Mouse (Mus musculus) MEL (cell line): ENCODE data around the gene Syn3. TPM values are rescaled to one million over a fixed set of nuclear protein-coding genes. Genes with fewer than 3 reads are reported as not detected.

Experiments
- DNase-seq: peaks from one replicate; pipeline ENCODE4 v3.0.0; 2011; ENCODE audit warnings: low read depth, low spot score
- H3K27ac ChIP-seq: 2 replicates; pipeline ENCODE4 v1.5.1; 2012; ENCODE audit warnings: low read depth, mild to moderate bottlenecking, control low read depth, low read length, moderate library complexity; ENCODE audit not compliant: control insufficient read depth
- H3K27me3 ChIP-seq, 2 experiments: fragments of 150-350 bp in 1 of 2; sonication (generic) in 1 of 2; 2 replicates each; pipeline ENCODE4 v1.6.1; 2012; ENCODE audit warnings: low read length in 2 of 2, mild to moderate bottlenecking in 2 of 2, improper control_type of control experiment in 1 of 2, moderate library complexity in 1 of 2; ENCODE audit not compliant: insufficient read depth in 2 of 2, control insufficient read depth in 1 of 2
- H3K36me3 ChIP-seq, 2 experiments: 2 replicates each; pipeline ENCODE4 v1.6.1; 2012 to 2014; ENCODE audit warnings: low read length in 2 of 2, improper control_type of control experiment in 1 of 2, inconsistent platforms in 1 of 2, mild to moderate bottlenecking in 1 of 2; ENCODE audit not compliant: insufficient read depth in 2 of 2, control insufficient read depth in 1 of 2
- H3K4me1 ChIP-seq, 2 experiments: fragments of 150-350 bp in 1 of 2; sonication (generic) in 1 of 2; 2 replicates each; pipeline ENCODE4 v1.6.1; 2012; ENCODE audit warnings: low read length in 2 of 2, improper control_type of control experiment in 1 of 2, mild to moderate bottlenecking in 1 of 2; ENCODE audit not compliant: insufficient read depth in 2 of 2, control insufficient read depth in 1 of 2
- H3K4me3 ChIP-seq, 2 experiments: fragments of 150-350 bp in 1 of 2; sonication (generic) in 1 of 2; 2 replicates each; pipeline ENCODE4 v1.5.1; 2012; ENCODE audit warnings: low read depth in 2 of 2, low read length in 2 of 2, mild to moderate bottlenecking in 2 of 2, moderate library complexity in 2 of 2, control low read depth in 1 of 2, improper control_type of control experiment in 1 of 2; ENCODE audit not compliant: control insufficient read depth in 1 of 2, insufficient read depth in 1 of 2
- H3K79me2 ChIP-seq: 2 replicates; pipeline ENCODE4 v1.6.1; 2012; ENCODE audit warnings: mild to moderate bottlenecking, low read length, moderate library complexity; ENCODE audit not compliant: control insufficient read depth, poor library complexity, insufficient read depth
- H3K9ac ChIP-seq: 2 replicates; pipeline ENCODE4 v1.6.1; 2012; ENCODE audit warnings: low read depth, mild to moderate bottlenecking, control low read depth, low read length, moderate library complexity; ENCODE audit not compliant: control insufficient read depth, poor library complexity, severe bottlenecking
- H3K9me3 ChIP-seq: fragments of 150-350 bp; sonication (generic); replicated peaks from 2 replicates; pipeline ENCODE4 v1.6.1; 2012; ENCODE audit warnings: mild to moderate bottlenecking, low read length, improper control_type of control experiment, moderate library complexity; ENCODE audit not compliant: insufficient read depth
- BHLHE40 ChIP-seq: IDR thresholded peaks from 2 replicates; pipeline ENCODE4 v1.6.1; 2012; ENCODE audit warnings: low read depth, mild to moderate bottlenecking, inconsistent platforms, low read length, improper control_type of control experiment, borderline replicate concordance
- CHD1 ChIP-seq: IDR thresholded peaks from 2 replicates; pipeline ENCODE4 v1.6.1; 2012; ENCODE audit warnings: low read depth, mild to moderate bottlenecking, inconsistent platforms, low read length, improper control_type of control experiment
- CHD2 ChIP-seq: IDR thresholded peaks from 2 replicates; pipeline ENCODE4 v1.6.1; 2011; ENCODE audit warnings: low read length, improper control_type of control experiment
- CTCF ChIP-seq, 3 experiments: IDR thresholded peaks in 2 of 3; conservative IDR thresholded peaks in 1 of 3; 2 replicates each; pipeline ENCODE4 v1.5.1; 2011 to 2012; ENCODE audit warnings: low read length in 3 of 3, low read depth in 2 of 3, mild to moderate bottlenecking in 2 of 3, improper control_type of control experiment in 1 of 3, inconsistent platforms in 1 of 3, mixed read lengths in 1 of 3, moderate library complexity in 1 of 3; ENCODE audit not compliant: control insufficient read depth in 1 of 3, insufficient read depth in 1 of 3, poor library complexity in 1 of 3, severe bottlenecking in 1 of 3
- E2F4 ChIP-seq: IDR thresholded peaks from 2 replicates; pipeline ENCODE4 v1.6.1; 2011; ENCODE audit warnings: low read depth, low read length, improper control_type of control experiment, borderline replicate concordance
- EP300 ChIP-seq, 2 experiments: IDR thresholded peaks; 2 replicates each; pipeline ENCODE4 v1.6.1; 2011; ENCODE audit warnings: improper control_type of control experiment in 2 of 2, low read length in 2 of 2, low read depth in 1 of 2, mild to moderate bottlenecking in 1 of 2
- GABPA ChIP-seq: IDR thresholded peaks from 2 replicates; pipeline ENCODE4 v1.6.1; 2012; ENCODE audit warnings: low read depth, mild to moderate bottlenecking, inconsistent platforms, low read length, improper control_type of control experiment, moderate library complexity
- JUND ChIP-seq: IDR thresholded peaks from 2 replicates; pipeline ENCODE4 v1.6.1; 2011; ENCODE audit warnings: low read depth, mild to moderate bottlenecking, improper control_type of control experiment, low read length
- KAT2A ChIP-seq: conservative IDR thresholded peaks from 2 replicates; pipeline ENCODE4 v1.6.1; 2012; ENCODE audit warnings: low read depth, low read length, improper control_type of control experiment, inconsistent platforms
- MAFK ChIP-seq: IDR thresholded peaks from 2 replicates; pipeline ENCODE4 v1.6.1; 2011; ENCODE audit warnings: low read depth, mild to moderate bottlenecking, low read length, improper control_type of control experiment, borderline replicate concordance
- MAZ ChIP-seq: IDR thresholded peaks from 2 replicates; pipeline ENCODE4 v1.6.1; 2012; ENCODE audit warnings: low read depth, mild to moderate bottlenecking, inconsistent platforms, low read length, improper control_type of control experiment
- MEF2A ChIP-seq: IDR thresholded peaks from 2 replicates; pipeline ENCODE4 v1.6.1; 2014; ENCODE audit warnings: low read depth, mild to moderate bottlenecking, inconsistent platforms, low read length, improper control_type of control experiment; ENCODE audit not compliant: poor library complexity, insufficient replicate concordance, severe bottlenecking; ENCODE audit errors: extremely low read depth
- MXI1 ChIP-seq: IDR thresholded peaks from 2 replicates; pipeline ENCODE4 v1.6.1; 2011; ENCODE audit warnings: mild to moderate bottlenecking, low read depth, low read length, improper control_type of control experiment
- MYB ChIP-seq: IDR thresholded peaks from 2 replicates; pipeline ENCODE4 v1.6.1; 2011; ENCODE audit warnings: mild to moderate bottlenecking, low read depth, low read length, improper control_type of control experiment
- NELFE ChIP-seq: IDR thresholded peaks from 2 replicates; pipeline ENCODE4 v1.6.1; 2011; ENCODE audit warnings: low read depth, low read length, improper control_type of control experiment
- POLR2AphosphoS2 ChIP-seq: IDR thresholded peaks from 2 replicates; pipeline ENCODE4 v1.6.1; 2011; ENCODE audit warnings: low read length, improper control_type of control experiment
- POLR2AphosphoS5 ChIP-seq: IDR thresholded peaks from 2 replicates; pipeline ENCODE4 v1.6.1; 2012; ENCODE audit warnings: low read depth, borderline replicate concordance, mild to moderate bottlenecking, inconsistent platforms, low read length, moderate library complexity, mixed read lengths
- RAD21 ChIP-seq: IDR thresholded peaks from 2 replicates; pipeline ENCODE4 v1.6.1; 2011; ENCODE audit warnings: mild to moderate bottlenecking, low read depth, low read length, improper control_type of control experiment
- RCOR1 ChIP-seq: IDR thresholded peaks from 2 replicates; pipeline ENCODE4 v1.6.1; 2012; ENCODE audit warnings: low read depth, mild to moderate bottlenecking, inconsistent platforms, low read length, improper control_type of control experiment
- SIN3A ChIP-seq: IDR thresholded peaks from 2 replicates; pipeline ENCODE4 v1.6.1; 2012; ENCODE audit warnings: low read length, improper control_type of control experiment, inconsistent platforms
- TBP ChIP-seq: IDR thresholded peaks from 2 replicates; pipeline ENCODE4 v1.8.0; 2011; ENCODE audit warnings: low read depth, low read length, improper control_type of control experiment
- TCF12 ChIP-seq: IDR thresholded peaks from 2 replicates; pipeline ENCODE4 v1.6.1; 2014; ENCODE audit warnings: low read depth, mild to moderate bottlenecking, inconsistent platforms, low read length, improper control_type of control experiment, moderate library complexity
- UBTF ChIP-seq: IDR thresholded peaks from 2 replicates; pipeline ENCODE4 v1.6.1; 2012; ENCODE audit warnings: low read depth, mild to moderate bottlenecking, inconsistent platforms, low read length, improper control_type of control experiment, moderate library complexity, borderline replicate concordance; ENCODE audit not compliant: insufficient read depth
- USF1 ChIP-seq: IDR thresholded peaks from 2 replicates; pipeline ENCODE4 v1.6.1; 2014; ENCODE audit warnings: low read depth, mild to moderate bottlenecking, inconsistent platforms, low read length, improper control_type of control experiment, moderate library complexity
- ZC3H11A ChIP-seq: IDR thresholded peaks from 2 replicates; pipeline ENCODE4 v1.6.1; 2012; ENCODE audit warnings: low read depth, mild to moderate bottlenecking, inconsistent platforms, low read length, improper control_type of control experiment
- ZKSCAN1 ChIP-seq: IDR thresholded peaks from 2 replicates; pipeline ENCODE4 v1.6.1; 2012; ENCODE audit warnings: low read depth, mild to moderate bottlenecking, inconsistent platforms, low read length, improper control_type of control experiment, moderate library complexity
- ZMIZ1 ChIP-seq: IDR thresholded peaks from 2 replicates; pipeline ENCODE4 v1.6.1; 2012; ENCODE audit warnings: low read depth, mild to moderate bottlenecking, inconsistent platforms, low read length, improper control_type of control experiment, moderate library complexity
- ZNF384 ChIP-seq: IDR thresholded peaks from 2 replicates; pipeline ENCODE4 v1.6.1; 2012; ENCODE audit warnings: low read depth, mild to moderate bottlenecking, inconsistent platforms, low read length, improper control_type of control experiment
- polyA plus RNA-seq, 2 experiments: library from polyadenylated mRNA; stranded (reverse) in 1 of 2; unstranded in 1 of 2; fragments of >175 nt in 1 of 2; fragments of >200 nt in 1 of 2; gene quantifications; 2 replicates each; pipeline versions ENCODE4 v1.2.1 to v1.2.4; 2012; ENCODE audit warnings: low replicate concordance in 2 of 2, low read depth in 1 of 2; ENCODE audit not compliant: insufficient read length in 2 of 2, insufficient read depth in 1 of 2, missing spikeins in 1 of 2
- total RNA-seq: library from RNA; depleted of rRNA; stranded (reverse); fragments of 300-350 nt; gene quantifications from 2 replicates; pipeline ENCODE4 v1.2.3, GENCODE M21; 2012

The Syn3 gene
- total and polyA plus RNA-seq, 3 experiments: 0.06 TPM; not detected in 2

DNA sequence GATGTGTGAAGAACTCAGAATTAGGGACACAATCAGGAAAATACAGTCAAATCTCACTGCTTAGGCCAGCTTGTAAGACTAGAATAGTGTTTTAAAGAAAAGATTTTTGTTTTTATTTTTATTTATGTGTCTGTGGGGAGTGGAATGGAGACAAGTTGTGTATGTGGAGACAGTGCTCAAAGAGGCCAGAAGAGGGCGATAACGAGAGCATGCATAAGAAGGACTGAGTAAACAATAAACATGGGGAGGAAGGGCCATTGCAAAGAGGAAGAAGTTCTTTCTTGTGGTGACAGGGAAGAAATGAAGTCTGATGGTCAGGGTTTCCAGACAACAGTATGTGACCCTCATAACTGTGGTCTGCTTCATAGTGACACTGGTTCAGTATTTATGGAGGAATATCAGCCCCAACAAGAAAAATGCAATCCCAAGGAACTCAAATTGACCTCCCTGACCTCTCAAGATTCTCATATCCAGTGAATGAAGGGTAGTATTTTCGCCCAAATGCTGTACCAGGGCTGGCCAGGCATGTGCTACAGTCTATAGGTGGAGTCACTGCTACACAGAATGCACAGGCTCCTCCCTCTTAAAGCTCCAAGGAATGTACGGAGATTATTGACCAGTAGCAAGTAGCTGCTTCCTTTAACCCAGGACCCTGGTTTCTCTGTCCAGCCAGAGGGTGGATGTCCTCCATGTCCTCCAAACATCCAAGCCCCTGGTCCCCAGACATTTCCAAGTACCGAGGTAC is 141.7 kb downstream of the Syn3 start:
- no peaks in the 10 kb centered on the region for H3K36me3 ChIP-seq
- no peak overlapping the region for H3K9ac ChIP-seq
- no peaks in the 10 kb centered on the region for H3K27me3 ChIP-seq
- no peak for DNase-seq
- H3K79me2 ChIP-seq: no peaks in the 10 kb centered on the region
- H3K4me3 ChIP-seq: no peak overlapping the region
- H3K27ac ChIP-seq: no peak overlapping the region
- no peaks in the 10 kb centered on the region for H3K9me3 ChIP-seq
- no peaks in the 10 kb centered on the region for H3K4me1 ChIP-seq
- TF ChIP-seq POLR2AphosphoS2 (no peak), POLR2AphosphoS5 (no peak), UBTF (no peak), TBP (no peak), CHD1 (no peak), MXI1 (no peak), SIN3A (no peak), JUND (no peak), MEF2A (no peak), ZMIZ1 (no peak), GABPA (no peak), TCF12 (no peak), MAZ (no peak), E2F4 (no peak), ZC3H11A (no peak), RAD21 (no peak)
- TF ChIP-seq, all 39 proteins: peak for 0

GRCm38 (mm10) chr10:86352521-86352920 is 146.2 kb downstream of the Syn3 start:
- H3K27ac ChIP-seq: no peak overlapping the region
- no peaks in the 10 kb centered on the region for H3K4me1 ChIP-seq
- no peaks in the 10 kb centered on the region for H3K9me3 ChIP-seq

More at GRCm38 (mm10) chr10:86352521-86352920, 146.2 kb downstream of the Syn3 start:
- no peaks in the 10 kb centered on the region for H3K27me3 ChIP-seq
- no peak overlapping the region for H3K4me3 ChIP-seq
- no peak overlapping the region for H3K9ac ChIP-seq
- no peaks in the 10 kb centered on the region for H3K79me2 ChIP-seq
- TF ChIP-seq SIN3A: no peak
- no peak for TF ChIP-seq RAD21
- TF ChIP-seq POLR2AphosphoS5: no peak
- no peak for TF ChIP-seq MYB
- no peak for TF ChIP-seq BHLHE40
- no peak for TF ChIP-seq MXI1
- TF ChIP-seq USF1: no peak
- TF ChIP-seq NELFE: no peak
- TF ChIP-seq ZNF384: no peak
- TF ChIP-seq KAT2A: no peak
- TF ChIP-seq EP300 (IDR thresholded peaks at IDR 0.05; ENCODE audit: low read depth in 1 of 2, low read length in 2 of 2): no peak
- TF ChIP-seq ZKSCAN1: no peak
- TF ChIP-seq RCOR1: no peak
- TF ChIP-seq CHD2: no peak
- no peak for TF ChIP-seq CTCF (IDR thresholded peaks at IDR 0.05 in 2 of 3, conservative IDR thresholded peaks at IDR 0.05 in 1 of 3; ENCODE audit: control insufficient read depth in 1 of 3, insufficient read depth in 1 of 3, low read depth in 2 of 3, low read length in 3 of 3, poor library complexity in 1 of 3, severe bottlenecking in 1 of 3)
- TF ChIP-seq JUND: no peak
- no peak for TF ChIP-seq MAFK
- no peak for TF ChIP-seq UBTF
- no peak for DNase-seq
- no peaks in the 10 kb centered on the region for H3K36me3 ChIP-seq
